Mouse (Mus musculus): ENCODE measurements around the gene Slc35b1.
"Not testable (repeated sequence)": the region's sequence is repeated elsewhere in the genome, so short reads cannot be mapped to it uniquely, and the experiment has no call there.

The Slc35b1 gene

GRCm38 (mm10) chr11:95394112-95394511 lies 9.6 kb downstream of the Slc35b1 start:
- in situ Hi-C loops (cut with MboI), result no loop called here

GRCm38 (mm10) chr11:95396548-95396947 lies 12.1 kb downstream of the Slc35b1 start:
- in situ Hi-C loops (cut with MboI), result no loop called here

GRCm38 (mm10) chr11:95397843-95398835 lies 13.6 kb downstream of the Slc35b1 start:
- in situ Hi-C loops (cut with MboI), result no loop called here

- in situ Hi-C loops (cut with MboI), result no loop called here
Observed at GRCm38 (mm10) chr11:95399520-95400020, 15.1 kb downstream of the Slc35b1 start.

- in situ Hi-C loops (cut with MboI), result no loop called here
Observed at GRCm38 (mm10) chr11:95401568-95401967, 17.1 kb downstream of the Slc35b1 start.

- in situ Hi-C loops (cut with MboI), result no loop called here
Observed at GRCm38 (mm10) chr11:95402196-95402595, 17.7 kb downstream of the Slc35b1 start.

- in situ Hi-C loops (cut with MboI), result no loop called here
Observed at GRCm38 (mm10) chr11:95402658-95403101, 18.2 kb downstream of the Slc35b1 start.

- in situ Hi-C loops (cut with MboI), result no loop called here
Observed at GRCm38 (mm10) chr11:95403382-95404340, 19.2 kb downstream of the Slc35b1 start.

GRCm38 (mm10) chr11:95405771-95406170 lies 21.3 kb downstream of the Slc35b1 start:
- in situ Hi-C loops (cut with MboI), result no loop called here

GRCm38 (mm10) chr11:95406398-95406797 lies 21.9 kb downstream of the Slc35b1 start:
- in situ Hi-C loops (cut with MboI), result not testable (repeated sequence)

GRCm38 (mm10) chr11:95409450-95410112 lies 25.1 kb downstream of the Slc35b1 start:
- in situ Hi-C loops (cut with MboI), result no loop called here

GRCm38 (mm10) chr11:95411453-95412013 lies 27.0 kb downstream of the Slc35b1 start:
- in situ Hi-C loops (cut with MboI), result no loop called here

- in situ Hi-C loops (cut with MboI), result no loop called here
Observed at GRCm38 (mm10) chr11:95412615-95413014, 28.1 kb downstream of the Slc35b1 start.

- in situ Hi-C loops (cut with MboI), result no loop called here
Observed at GRCm38 (mm10) chr11:95413641-95414535, 29.4 kb downstream of the Slc35b1 start, which contains the start of gene Spop. TSS of gene Spop (plus strand) at chr11:95414080.

- in situ Hi-C loops (cut with MboI), result no loop called here
Observed at GRCm38 (mm10) chr11:95414536-95415161, 30.2 kb downstream of the Slc35b1 start.

GRCm38 (mm10) chr11:95415931-95416330 lies 31.4 kb downstream of the Slc35b1 start:
- in situ Hi-C loops (cut with MboI), result no loop called here

- in situ Hi-C loops (cut with MboI), result no loop called here
Observed at GRCm38 (mm10) chr11:95417341-95417740, 32.8 kb downstream of the Slc35b1 start.

- in situ Hi-C loops (cut with MboI), result no loop called here
Observed at GRCm38 (mm10) chr11:95420880-95421435, 36.5 kb downstream of the Slc35b1 start.

- in situ Hi-C loops (cut with MboI), result no loop called here
Observed at GRCm38 (mm10) chr11:95423505-95423904, 39.0 kb downstream of the Slc35b1 start.

All from mature B cell (primary cell).